Mouse (Mus musculus) kidney, adult 10 weeks (tissue): ENCODE measurements around the gene Mtfr1l. TPM values are rescaled to one million over a fixed set of nuclear protein-coding genes. Genes with fewer than 3 reads are reported as not detected.

Experiments used
- polyA plus RNA-seq: library from polyadenylated mRNA; stranded (reverse); fragments of 350-450 nt; fragmentation: Illumina TruSeq; extraction: RNeasy Lipid Tissue Mini Kit (QIAGEN cat#74804); gene quantifications from one replicate; pipeline ENCODE4 v1.2.3, GENCODE M21; 2014; ENCODE audit warnings: low read depth, low replicate concordance

The Mtfr1l gene
- 44.9 TPM for polyA plus RNA-seq

GRCm38 (mm10) chr4:134534932-134535786 lies at the start of gene Mtfr1l:
TSS of gene Mtfr1l (minus strand) at chr4:134535387.

GRCm38 (mm10) chr4:134551494-134552316 lies 16.5 kb upstream of the Mtfr1l start, which contains the start of gene Selenon:
TSS of gene Selenon (minus strand) at chr4:134552166.

GRCm38 (mm10) chr4:134510845-134511411 lies 24.3 kb downstream of the Mtfr1l start, which contains the start of gene Aunip:
TSS of gene Aunip (plus strand) at chr4:134510999.

GRCm38 (mm10) chr4:134496595-134497210 lies 38.5 kb downstream of the Mtfr1l start, which contains the start of gene Paqr7:
TSS of gene Paqr7 (plus strand) at chr4:134496697.

Other genes with a start within 250 kb of the Mtfr1l start
- 16.7 TPM for gene Pdik1l, start 247.5 kb downstream of the Mtfr1l start, polyA plus RNA-seq
- gene Trim63, start 220.3 kb downstream of the Mtfr1l start, polyA plus RNA-seq: 6.7 TPM
- 9.1 TPM for gene Slc30a2, start 192.2 kb downstream of the Mtfr1l start, polyA plus RNA-seq
- 0.08 TPM for gene Extl1, start 151.5 kb downstream of the Mtfr1l start, polyA plus RNA-seq
- 47.8 TPM for gene Pafah2, start 139.1 kb downstream of the Mtfr1l start, polyA plus RNA-seq
- 55.3 TPM for gene Stmn1, start 67.1 kb downstream of the Mtfr1l start, polyA plus RNA-seq
- gene Paqr7, start 38.7 kb downstream of the Mtfr1l start, polyA plus RNA-seq: 7.0 TPM
- not detected for gene Aunip, start 24.4 kb downstream of the Mtfr1l start, polyA plus RNA-seq
- gene Selenon, start 16.8 kb upstream of the Mtfr1l start, polyA plus RNA-seq: 0.61 TPM
- 2.1 TPM for gene Man1c1, start 168.9 kb upstream of the Mtfr1l start, polyA plus RNA-seq
- 1.0 TPM for gene Ldlrap1, start 232.6 kb upstream of the Mtfr1l start, polyA plus RNA-seq